Mouse (Mus musculus) heart, embryonic 14.5 days (tissue): ENCODE results near the gene Bcl9l. TPM values are rescaled to one million over a fixed set of nuclear protein-coding genes. Genes with fewer than 3 reads are reported as not detected.

ENCODE experiments used
- ATAC-seq: fragments of 200-750 bp; cut with Nextera tagmentation; 2 replicates; pipeline ENCODE4 v1.8.0; 2017; ENCODE audit warnings: low read depth, moderate TSS enrichment; ENCODE audit not compliant: insufficient number of reproducible peaks, insufficient read depth, low FRiP score
- H3K27ac ChIP-seq, 2 experiments: fragments of 200-500 bp in 1 of 2; fragments of 300-500 bp in 1 of 2; sonication (generic) in 1 of 2; replicated peaks in 1 of 2; 2 replicates each; pipeline ENCODE4 v1.5.1; 2012 to 2014; ENCODE audit warnings: low read depth in 2 of 2, low read length in 2 of 2, control low read depth in 1 of 2, mild to moderate bottlenecking in 1 of 2, mixed read lengths in 1 of 2; ENCODE audit not compliant: control insufficient read depth in 1 of 2, insufficient read depth in 1 of 2
- H3K27me3 ChIP-seq: fragments of 300-500 bp; sonication (generic); 2 replicates; pipeline ENCODE4 v1.6.1; 2014; ENCODE audit warnings: mild to moderate bottlenecking, low read length, control low read depth; ENCODE audit not compliant: control insufficient read depth, insufficient read depth
- H3K36me3 ChIP-seq: fragments of 300-500 bp; sonication (generic); 2 replicates; pipeline ENCODE4 v1.6.1; 2014; ENCODE audit warnings: mild to moderate bottlenecking, control low read depth, low read length, mixed read lengths; ENCODE audit not compliant: control insufficient read depth, insufficient read depth
- H3K4me1 ChIP-seq, 2 experiments: fragments of 200-500 bp in 1 of 2; fragments of 300-500 bp in 1 of 2; sonication (generic) in 1 of 2; 2 replicates each; pipeline ENCODE4 v1.6.1; 2012 to 2014; ENCODE audit warnings: low read length in 2 of 2, control low read depth in 1 of 2, mixed read lengths in 1 of 2; ENCODE audit not compliant: control insufficient read depth in 2 of 2, insufficient read depth in 2 of 2
- H3K4me2 ChIP-seq: fragments of 300-500 bp; sonication (generic); 2 replicates; pipeline ENCODE4 v1.6.1; 2014; ENCODE audit warnings: mild to moderate bottlenecking, low read length
- H3K4me3 ChIP-seq, 2 experiments: fragments of 200-500 bp in 1 of 2; fragments of 300-500 bp in 1 of 2; sonication (generic) in 1 of 2; 2 replicates each; pipeline ENCODE4 v1.5.1; 2012 to 2014; ENCODE audit warnings: low read length in 2 of 2, mild to moderate bottlenecking in 2 of 2, control low read depth in 1 of 2, low read depth in 1 of 2, moderate library complexity in 1 of 2; ENCODE audit not compliant: control insufficient read depth in 1 of 2, insufficient read depth in 1 of 2
- H3K9ac ChIP-seq: fragments of 300-500 bp; sonication (generic); 2 replicates; pipeline ENCODE4 v1.6.1; 2014; ENCODE audit warnings: mild to moderate bottlenecking, low read length
- H3K9me3 ChIP-seq: fragments of 300-500 bp; sonication (generic); 2 replicates; pipeline ENCODE4 v1.6.1; 2016; ENCODE audit warnings: low read length, control low read depth; ENCODE audit not compliant: control insufficient read depth
- WGBS: fragments of 180-500 bp; shearing (Covaris S2); extraction: QIAGEN DNeasy Blood & Tissue Kit; methylation state at CpG from one replicate; pipeline ENCODE4 v1.1.7; 2014; 5-methylcytosine and 5-hydroxymethylcytosine counted together
- polyA plus RNA-seq: library from polyadenylated mRNA; unstranded; fragments of >200 nt; fragmentation: Nextera tagmentation; extraction: Ambion mirVana; gene quantifications from 2 replicates; pipeline ENCODE4 v1.2.1, GENCODE M21; 2014

Bcl9l gene
- polyA plus RNA-seq, 1 experiment from 2014 or later, result 12.5 TPM

- Histone ChIP-seq H3K36me3 (no peaks in the 10 kb centered on the region), H3K9ac (no peak overlapping the region), H3K4me2 (no peak overlapping the region), H3K4me3 (no peak overlapping the region), H3K27ac (no peak overlapping the region), H3K4me1 (no peaks in the 10 kb centered on the region), H3K9me3 (no peaks in the 10 kb centered on the region), H3K27me3 (no peaks in the 10 kb centered on the region)
- no peak for ATAC-seq
- WGBS, result 51% methylated on average over 9 of the region's 9 CpGs
Observed at GRCm38 (mm10) chr9:44526337-44527112, 43.9 kb downstream of the Bcl9l start.

- Histone ChIP-seq H3K9me3 (no peaks in the 10 kb centered on the region), H3K4me1 (no peaks in the 10 kb centered on the region), H3K36me3 (no peaks in the 10 kb centered on the region), H3K4me3 (no peak overlapping the region), H3K4me2 (no peak overlapping the region), H3K9ac (no peak overlapping the region), H3K27me3 (no peaks in the 10 kb centered on the region), H3K27ac (no peak overlapping the region)
- WGBS, result 53% methylated on average over 8 of the region's 8 CpGs
- no peak for ATAC-seq
Observed at GRCm38 (mm10) chr9:44528340-44528739, 45.7 kb downstream of the Bcl9l start.

GRCm38 (mm10) chr9:44532991-44533580 is 50.5 kb downstream of the Bcl9l start:
- Histone ChIP-seq H3K4me1 (peaks cover 4 to 12% of the 10 kb centered on the region in 2 experiments; a peak in 3 of 4 replicates), H3K27ac (no peak overlapping the region), H3K27me3 (no peaks in the 10 kb centered on the region), H3K36me3 (no peaks in the 10 kb centered on the region), H3K4me3 (no peak overlapping the region), H3K9ac (no peak overlapping the region), H3K9me3 (no peaks in the 10 kb centered on the region), H3K4me2 (no peak overlapping the region)
- no peak for ATAC-seq
- WGBS, result 73% methylated on average over 6 of the region's 6 CpGs

- Histone ChIP-seq H3K4me2 (0 out of 2 replicates have a peak overlapping the region, but pooled peaks have one; percentile 14), H3K36me3 (no peaks in the 10 kb centered on the region), H3K4me1 (peaks cover 6 to 12% of the 10 kb centered on the region in 2 experiments; a peak in 3 of 4 replicates), H3K9ac (no peak overlapping the region), H3K4me3 (no peak overlapping the region), H3K27me3 (no peaks in the 10 kb centered on the region), H3K9me3 (no peaks in the 10 kb centered on the region), H3K27ac (no peak overlapping the region)
- peak; percentile 21; the same call in 1 of the 2 replicates for ATAC-seq
- 40% methylated on average over 19 of the region's 19 CpGs for WGBS
Observed at GRCm38 (mm10) chr9:44537625-44538301, 55.1 kb downstream of the Bcl9l start.

GRCm38 (mm10) chr9:44539816-44540421 is 57.3 kb downstream of the Bcl9l start:
- no peaks in the 10 kb centered on the region for H3K36me3 ChIP-seq
- ATAC-seq, result no peak
- H3K4me3 ChIP-seq, result no peak overlapping the region
- H3K27ac ChIP-seq, result no peak overlapping the region
- no peak overlapping the region for H3K4me2 ChIP-seq
- H3K9me3 ChIP-seq, result no peaks in the 10 kb centered on the region
- WGBS, result 85% methylated on average over 2 of the region's 2 CpGs
- H3K9ac ChIP-seq, result no peak overlapping the region
- H3K4me1 ChIP-seq, result peaks cover 6 to 12% of the 10 kb centered on the region in 2 experiments; a peak in 3 of 4 replicates
- no peaks in the 10 kb centered on the region for H3K27me3 ChIP-seq

GRCm38 (mm10) chr9:44540676-44541075 is 58.1 kb downstream of the Bcl9l start:
- H3K9me3 ChIP-seq, result no peaks in the 10 kb centered on the region
- H3K9ac ChIP-seq, result no peak overlapping the region
- no peak overlapping the region for H3K27ac ChIP-seq
- H3K4me1 ChIP-seq, result peaks cover 6 to 12% of the 10 kb centered on the region in 2 experiments; a peak in 3 of 4 replicates
- H3K4me2 ChIP-seq, result no peak overlapping the region
- no peaks in the 10 kb centered on the region for H3K36me3 ChIP-seq
- ATAC-seq, result no peak
- no peak overlapping the region for H3K4me3 ChIP-seq
- WGBS, result 75% methylated on average over 3 of the region's 3 CpGs
- H3K27me3 ChIP-seq, result no peaks in the 10 kb centered on the region

GRCm38 (mm10) chr9:44542364-44542763 is 59.7 kb downstream of the Bcl9l start:
- 61% methylated on average over 4 of the region's 4 CpGs for WGBS
- no peak overlapping the region for H3K27ac ChIP-seq
- no peak for ATAC-seq

More at GRCm38 (mm10) chr9:44542364-44542763, 59.7 kb downstream of the Bcl9l start:
- H3K9me3 ChIP-seq, result no peaks in the 10 kb centered on the region
- H3K27me3 ChIP-seq, result no peaks in the 10 kb centered on the region
- H3K9ac ChIP-seq, result no peak overlapping the region
- H3K36me3 ChIP-seq, result no peaks in the 10 kb centered on the region
- H3K4me3 ChIP-seq, result no peak overlapping the region
- H3K4me2 ChIP-seq, result no peak overlapping the region
- H3K4me1 ChIP-seq, result peaks cover 6 to 7% of the 10 kb centered on the region in 2 experiments; a peak in 3 of 4 replicates
